Mouse (Mus musculus) lung, postnatal 0 days (tissue): ENCODE measurements around the gene Pla2g1b.

Source experiments
- CTCF ChIP-seq: IDR thresholded peaks from 2 replicates; pipeline ENCODE4 v1.5.1; 2016; ENCODE audit warnings: antibody characterized with exemption, mild to moderate bottlenecking
- EP300 ChIP-seq: IDR thresholded peaks from 2 replicates; pipeline ENCODE4 v1.6.1; 2016; ENCODE audit warnings: antibody characterized with exemption, mild to moderate bottlenecking, control low read depth

DNA sequence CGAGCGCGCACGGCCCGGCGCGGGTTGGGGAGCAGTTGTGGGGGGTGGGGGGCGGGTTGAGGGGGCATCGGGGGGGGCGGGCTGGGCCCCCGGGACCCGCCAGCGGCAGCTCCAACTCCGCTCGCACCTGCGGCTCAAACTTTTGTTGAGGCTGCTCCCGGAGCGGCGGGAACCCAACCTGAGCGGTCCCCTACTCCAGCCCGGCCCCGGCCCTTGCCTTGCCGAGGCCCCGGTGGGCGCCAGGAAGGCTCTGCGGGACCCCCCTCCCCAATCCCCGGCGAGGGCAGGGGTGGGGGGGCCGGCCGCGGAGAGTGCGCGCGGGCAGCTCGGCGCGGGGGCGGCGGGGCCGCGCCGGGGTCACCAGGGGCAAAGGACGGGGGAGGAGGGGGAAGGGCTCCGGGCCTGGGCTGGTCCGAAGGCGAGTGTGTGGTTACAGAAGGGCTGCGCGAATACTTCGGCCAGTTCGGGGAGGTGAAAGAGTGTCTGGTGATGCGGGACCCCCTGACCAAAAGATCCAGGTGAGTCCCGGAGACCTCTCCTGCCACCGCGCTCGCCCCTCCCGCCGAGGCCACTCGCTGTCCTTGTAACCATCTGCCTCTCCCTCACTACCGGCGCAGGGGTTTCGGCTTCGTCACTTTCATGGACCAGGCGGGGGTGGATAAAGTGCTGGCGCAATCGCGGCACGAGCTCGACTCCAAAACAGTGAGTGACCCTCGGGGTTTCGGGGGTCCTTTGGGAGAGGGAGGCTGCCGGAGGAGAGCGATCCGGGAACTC lies 35.7 kb upstream of the Pla2g1b start:
- TF ChIP-seq EP300 (no peak), CTCF (no peak)
